Mouse (Mus musculus) MEL (cell line): ENCODE measurements around the gene Rnf121. TPM values are rescaled to one million over a fixed set of nuclear protein-coding genes. Genes with fewer than 3 reads are reported as not detected.

Experiments
- DNase-seq: peaks from one replicate; pipeline ENCODE4 v3.0.0; 2011; ENCODE audit warnings: low read depth, low spot score
- H3K27ac ChIP-seq: 2 replicates; pipeline ENCODE4 v1.5.1; 2012; ENCODE audit warnings: low read depth, mild to moderate bottlenecking, control low read depth, low read length, moderate library complexity; ENCODE audit not compliant: control insufficient read depth
- H3K27me3 ChIP-seq, 2 experiments: fragments of 150-350 bp in 1 of 2; sonication (generic) in 1 of 2; 2 replicates each; pipeline ENCODE4 v1.6.1; 2012; ENCODE audit warnings: low read length in 2 of 2, mild to moderate bottlenecking in 2 of 2, improper control_type of control experiment in 1 of 2, moderate library complexity in 1 of 2; ENCODE audit not compliant: insufficient read depth in 2 of 2, control insufficient read depth in 1 of 2
- H3K36me3 ChIP-seq, 2 experiments: 2 replicates each; pipeline ENCODE4 v1.6.1; 2012 to 2014; ENCODE audit warnings: low read length in 2 of 2, improper control_type of control experiment in 1 of 2, inconsistent platforms in 1 of 2, mild to moderate bottlenecking in 1 of 2; ENCODE audit not compliant: insufficient read depth in 2 of 2, control insufficient read depth in 1 of 2
- H3K4me1 ChIP-seq, 2 experiments: fragments of 150-350 bp in 1 of 2; sonication (generic) in 1 of 2; 2 replicates each; pipeline ENCODE4 v1.6.1; 2012; ENCODE audit warnings: low read length in 2 of 2, improper control_type of control experiment in 1 of 2, mild to moderate bottlenecking in 1 of 2; ENCODE audit not compliant: insufficient read depth in 2 of 2, control insufficient read depth in 1 of 2
- H3K4me3 ChIP-seq, 2 experiments: fragments of 150-350 bp in 1 of 2; sonication (generic) in 1 of 2; 2 replicates each; pipeline ENCODE4 v1.5.1; 2012; ENCODE audit warnings: low read depth in 2 of 2, low read length in 2 of 2, mild to moderate bottlenecking in 2 of 2, moderate library complexity in 2 of 2, control low read depth in 1 of 2, improper control_type of control experiment in 1 of 2; ENCODE audit not compliant: control insufficient read depth in 1 of 2, insufficient read depth in 1 of 2
- H3K79me2 ChIP-seq: 2 replicates; pipeline ENCODE4 v1.6.1; 2012; ENCODE audit warnings: mild to moderate bottlenecking, low read length, moderate library complexity; ENCODE audit not compliant: control insufficient read depth, poor library complexity, insufficient read depth
- H3K9ac ChIP-seq: 2 replicates; pipeline ENCODE4 v1.6.1; 2012; ENCODE audit warnings: low read depth, mild to moderate bottlenecking, control low read depth, low read length, moderate library complexity; ENCODE audit not compliant: control insufficient read depth, poor library complexity, severe bottlenecking
- H3K9me3 ChIP-seq: fragments of 150-350 bp; sonication (generic); replicated peaks from 2 replicates; pipeline ENCODE4 v1.6.1; 2012; ENCODE audit warnings: mild to moderate bottlenecking, low read length, improper control_type of control experiment, moderate library complexity; ENCODE audit not compliant: insufficient read depth
- BHLHE40 ChIP-seq: IDR thresholded peaks from 2 replicates; pipeline ENCODE4 v1.6.1; 2012; ENCODE audit warnings: low read depth, mild to moderate bottlenecking, inconsistent platforms, low read length, improper control_type of control experiment, borderline replicate concordance
- CHD1 ChIP-seq: IDR thresholded peaks from 2 replicates; pipeline ENCODE4 v1.6.1; 2012; ENCODE audit warnings: low read depth, mild to moderate bottlenecking, inconsistent platforms, low read length, improper control_type of control experiment
- CHD2 ChIP-seq: IDR thresholded peaks from 2 replicates; pipeline ENCODE4 v1.6.1; 2011; ENCODE audit warnings: low read length, improper control_type of control experiment
- EP300 ChIP-seq, 2 experiments: IDR thresholded peaks; 2 replicates each; pipeline ENCODE4 v1.6.1; 2011; ENCODE audit warnings: improper control_type of control experiment in 2 of 2, low read length in 2 of 2, low read depth in 1 of 2, mild to moderate bottlenecking in 1 of 2
- ETS1 ChIP-seq: IDR thresholded peaks from 2 replicates; pipeline ENCODE4 v1.6.1; 2012; ENCODE audit warnings: low read depth, mild to moderate bottlenecking, inconsistent platforms, low read length, improper control_type of control experiment, moderate library complexity
- GATA1 ChIP-seq: IDR thresholded peaks from 2 replicates; pipeline ENCODE4 v1.6.1; 2011; ENCODE audit warnings: low read depth, low read length, improper control_type of control experiment
- KAT2A ChIP-seq: conservative IDR thresholded peaks from 2 replicates; pipeline ENCODE4 v1.6.1; 2012; ENCODE audit warnings: low read depth, low read length, improper control_type of control experiment, inconsistent platforms
- MAFK ChIP-seq: IDR thresholded peaks from 2 replicates; pipeline ENCODE4 v1.6.1; 2011; ENCODE audit warnings: low read depth, mild to moderate bottlenecking, low read length, improper control_type of control experiment, borderline replicate concordance
- RAD21 ChIP-seq: IDR thresholded peaks from 2 replicates; pipeline ENCODE4 v1.6.1; 2011; ENCODE audit warnings: mild to moderate bottlenecking, low read depth, low read length, improper control_type of control experiment
- TAL1 ChIP-seq: IDR thresholded peaks from 2 replicates; pipeline ENCODE4 v1.6.1; 2012; ENCODE audit warnings: mild to moderate bottlenecking, inconsistent platforms, low read length, moderate library complexity, mixed read lengths
- TCF12 ChIP-seq: IDR thresholded peaks from 2 replicates; pipeline ENCODE4 v1.6.1; 2014; ENCODE audit warnings: low read depth, mild to moderate bottlenecking, inconsistent platforms, low read length, improper control_type of control experiment, moderate library complexity
- UBTF ChIP-seq: IDR thresholded peaks from 2 replicates; pipeline ENCODE4 v1.6.1; 2012; ENCODE audit warnings: low read depth, mild to moderate bottlenecking, inconsistent platforms, low read length, improper control_type of control experiment, moderate library complexity, borderline replicate concordance; ENCODE audit not compliant: insufficient read depth
- USF2 ChIP-seq, 2 experiments: IDR thresholded peaks; 2 replicates each; pipeline ENCODE4 v1.6.1; 2011 to 2012; ENCODE audit warnings: improper control_type of control experiment in 2 of 2, low read length in 2 of 2, borderline replicate concordance in 1 of 2, inconsistent platforms in 1 of 2, low read depth in 1 of 2, mild to moderate bottlenecking in 1 of 2; ENCODE audit not compliant: insufficient read depth in 1 of 2
- ZC3H11A ChIP-seq: IDR thresholded peaks from 2 replicates; pipeline ENCODE4 v1.6.1; 2012; ENCODE audit warnings: low read depth, mild to moderate bottlenecking, inconsistent platforms, low read length, improper control_type of control experiment
- ZKSCAN1 ChIP-seq: IDR thresholded peaks from 2 replicates; pipeline ENCODE4 v1.6.1; 2012; ENCODE audit warnings: low read depth, mild to moderate bottlenecking, inconsistent platforms, low read length, improper control_type of control experiment, moderate library complexity
- ZMIZ1 ChIP-seq: IDR thresholded peaks from 2 replicates; pipeline ENCODE4 v1.6.1; 2012; ENCODE audit warnings: low read depth, mild to moderate bottlenecking, inconsistent platforms, low read length, improper control_type of control experiment, moderate library complexity
- ZNF384 ChIP-seq: IDR thresholded peaks from 2 replicates; pipeline ENCODE4 v1.6.1; 2012; ENCODE audit warnings: low read depth, mild to moderate bottlenecking, inconsistent platforms, low read length, improper control_type of control experiment
- polyA plus RNA-seq, 2 experiments: library from polyadenylated mRNA; stranded (reverse) in 1 of 2; unstranded in 1 of 2; fragments of >175 nt in 1 of 2; fragments of >200 nt in 1 of 2; gene quantifications; 2 replicates each; pipeline versions ENCODE4 v1.2.1 to v1.2.4; 2012; ENCODE audit warnings: low replicate concordance in 2 of 2, low read depth in 1 of 2; ENCODE audit not compliant: insufficient read length in 2 of 2, insufficient read depth in 1 of 2, missing spikeins in 1 of 2
- total RNA-seq: library from RNA; depleted of rRNA; stranded (reverse); fragments of 300-350 nt; gene quantifications from 2 replicates; pipeline ENCODE4 v1.2.3, GENCODE M21; 2012

The Rnf121 gene
- total and polyA plus RNA-seq, 3 experiments: 16.0 to 18.5 TPM; not detected in 1

DNA sequence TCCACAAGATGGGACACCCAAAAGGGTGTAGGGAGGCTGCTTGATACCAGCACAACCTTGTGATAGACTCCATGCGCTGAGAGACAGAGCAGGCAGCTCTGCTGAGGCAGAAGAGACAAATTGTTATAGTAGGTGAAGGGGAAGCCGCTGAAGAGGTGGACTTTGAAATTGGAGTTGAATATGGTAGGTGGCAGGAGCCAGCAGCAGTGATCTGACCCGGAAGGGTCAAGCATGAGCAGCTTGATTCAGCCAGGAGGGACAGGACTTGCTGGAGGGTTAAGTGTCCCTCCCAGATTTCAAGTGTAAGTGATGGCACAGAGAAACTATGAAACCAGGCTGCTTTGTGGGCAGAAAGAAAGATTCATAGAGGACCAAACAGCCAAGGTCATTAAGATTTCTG lies 80.2 kb downstream of the Rnf121 start:
- H3K4me3 ChIP-seq: no peak overlapping the region
- no peaks in the 10 kb centered on the region for H3K4me1 ChIP-seq
- H3K36me3 ChIP-seq: peaks cover 0 to 7% of the 10 kb centered on the region in 2 experiments; a peak in 2 of 4 replicates
- no peaks in the 10 kb centered on the region for H3K79me2 ChIP-seq
- H3K27ac ChIP-seq: no peak overlapping the region
- H3K27me3 ChIP-seq: no peaks in the 10 kb centered on the region
- no peak for DNase-seq
- TF ChIP-seq ZC3H11A (no peak), TAL1 (no peak), TCF12 (no peak), EP300 (IDR thresholded peaks at IDR 0.05; ENCODE audit: low read depth in 1 of 2, low read length in 2 of 2) (no peak), CHD1 (no peak), USF2 (IDR thresholded peaks at IDR 0.05; ENCODE audit: borderline replicate concordance in 1 of 2, insufficient read depth in 1 of 2, low read depth in 1 of 2, low read length in 2 of 2) (no peak), CHD2 (no peak), RAD21 (no peak), MAFK (no peak), UBTF (no peak), ZMIZ1 (no peak), BHLHE40 (no peak), GATA1 (no peak)
- TF ChIP-seq, all 39 proteins: peak for 0
- H3K9me3 ChIP-seq: no peaks in the 10 kb centered on the region
- H3K9ac ChIP-seq: no peak overlapping the region

DNA sequence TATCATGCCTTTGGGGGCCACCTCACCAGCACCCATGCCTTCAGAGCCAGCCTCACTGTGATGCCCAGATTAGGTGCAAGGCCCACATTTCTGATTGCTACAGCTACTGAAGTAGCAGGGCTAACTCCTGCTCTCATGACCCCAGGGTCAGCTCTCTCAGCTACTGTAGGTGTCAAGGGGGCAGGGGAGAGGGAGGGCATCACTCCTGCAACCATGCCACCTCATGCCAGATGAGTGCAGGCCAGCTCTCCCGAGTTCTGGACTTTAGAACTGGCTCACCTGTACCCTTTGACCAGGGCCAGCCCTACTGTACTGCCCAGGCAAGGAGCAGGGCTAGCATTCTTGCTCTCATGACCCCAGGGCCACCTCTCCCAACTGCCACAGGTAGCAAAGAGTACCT lies 82.5 kb downstream of the Rnf121 start:
- no peaks in the 10 kb centered on the region for H3K27me3 ChIP-seq
- H3K9ac ChIP-seq: no peak overlapping the region
- peaks cover 0 to 9% of the 10 kb centered on the region in 2 experiments; a peak in 2 of 4 replicates for H3K36me3 ChIP-seq
- no peaks in the 10 kb centered on the region for H3K4me1 ChIP-seq
- no peaks in the 10 kb centered on the region for H3K9me3 ChIP-seq
- no peak for DNase-seq
- no peak overlapping the region for H3K4me3 ChIP-seq
- H3K27ac ChIP-seq: no peak overlapping the region
- TF ChIP-seq ZNF384 (no peak), ZKSCAN1 (no peak), KAT2A (no peak), ETS1 (no peak), ZMIZ1 (no peak), EP300 (IDR thresholded peaks at IDR 0.05; ENCODE audit: low read depth in 1 of 2, low read length in 2 of 2) (no peak)
- H3K79me2 ChIP-seq: no peaks in the 10 kb centered on the region
